Mouse (Mus musculus): ENCODE data around the gene Srrd. TPM values are rescaled to one million over a fixed set of nuclear protein-coding genes. Genes with fewer than 3 reads are reported as not detected.

Srrd gene
- total RNA-seq, 2 experiments from 2014 or later, result 15.1 to 40.2 TPM

DNA sequence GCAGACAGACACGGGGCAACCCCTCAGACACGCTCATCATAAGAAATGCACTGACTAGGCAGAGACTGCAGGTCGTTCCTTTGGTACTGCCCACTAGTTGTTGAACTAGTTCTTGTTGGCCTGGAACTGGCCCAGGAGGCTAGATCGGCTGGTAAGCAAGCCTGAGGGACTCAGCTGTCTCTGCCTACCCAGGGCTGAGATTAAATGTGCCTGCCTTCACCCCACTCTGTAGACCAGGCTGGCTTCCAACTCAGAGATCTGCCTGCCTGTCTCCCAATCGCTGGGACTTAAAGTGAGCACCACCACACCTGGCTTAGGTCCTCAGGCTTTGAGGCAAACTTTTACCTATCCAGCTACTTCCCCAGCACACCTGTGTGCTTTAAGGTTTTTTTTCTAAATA lies 22.5 kb downstream of the Srrd start:
- no peak for ATAC-seq (replicated peaks; ENCODE audit: poor library complexity)

DNA sequence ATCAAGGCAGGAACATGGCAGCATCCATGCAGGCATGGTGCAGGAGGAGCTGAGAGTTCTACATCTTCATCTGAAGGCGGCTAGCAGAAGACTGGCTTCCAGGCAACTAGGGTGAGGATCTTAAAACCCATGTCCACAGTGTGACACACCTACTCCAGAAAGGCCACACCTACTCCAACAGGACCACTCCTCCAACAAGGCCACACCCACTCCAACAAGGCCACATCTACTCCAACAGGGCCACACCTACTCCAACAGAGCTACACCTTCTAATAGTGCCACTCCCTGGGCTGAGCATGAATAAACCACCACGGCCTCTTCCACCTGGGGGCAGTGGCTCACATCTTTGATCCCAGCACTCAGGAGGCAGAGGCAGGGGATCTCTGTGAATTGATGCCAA lies 23.5 kb downstream of the Srrd start:
- ATAC-seq (replicated peaks; ENCODE audit: poor library complexity), result peak; percentile 65

GRCm38 (mm10) chr5:112317328-112317727 lies 25.5 kb downstream of the Srrd start:
- 0 out of 2 replicates have a peak, but pooled peaks have one; percentile 13 for ATAC-seq (replicated peaks; ENCODE audit: poor library complexity)

- no peak for ATAC-seq (replicated peaks; ENCODE audit: poor library complexity)
These were observed 26.4 kb downstream of the Srrd start for GRCm38 (mm10) chr5:112316468-112316867.

DNA sequence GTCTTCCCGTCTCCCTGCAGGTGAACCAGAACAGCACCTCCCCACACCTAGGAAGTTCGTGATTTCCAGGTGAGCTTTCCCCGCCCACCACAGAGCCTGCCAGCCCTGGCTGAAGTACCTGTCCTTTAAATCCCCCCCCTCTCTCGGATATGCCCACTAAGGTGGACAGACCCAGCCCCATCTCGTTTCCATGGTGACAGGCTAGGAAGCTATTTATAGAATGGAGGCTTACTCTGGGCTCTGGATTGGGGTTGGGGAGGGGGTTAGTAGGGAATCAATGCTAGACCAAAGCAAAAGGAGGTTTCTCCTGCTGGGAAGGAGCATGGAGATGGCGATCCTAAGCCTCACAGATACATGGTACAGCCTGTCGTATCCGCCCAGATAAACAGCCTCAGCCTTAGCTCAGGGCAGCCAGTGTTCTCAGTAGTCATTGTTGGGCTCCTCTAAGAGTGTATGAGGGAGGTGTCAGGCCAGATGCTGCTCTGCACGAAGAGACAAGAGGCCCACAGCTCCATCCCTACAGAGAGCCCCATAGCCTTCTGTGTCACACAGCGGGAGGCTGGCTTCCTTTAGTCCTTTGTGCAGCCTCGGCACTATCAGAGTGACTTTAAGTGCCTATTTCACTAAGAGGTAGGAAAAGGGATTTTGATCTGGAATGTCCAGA lies 29.5 kb downstream of the Srrd start:
- ATAC-seq (replicated peaks; ENCODE audit: poor library complexity), result no peak

- ATAC-seq (replicated peaks; ENCODE audit: poor library complexity), result no peak
These were observed 37.0 kb downstream of the Srrd start for GRCm38 (mm10) chr5:112305842-112306241.

GRCm38 (mm10) chr5:112302310-112302709 lies 40.5 kb downstream of the Srrd start:
- no peak for ATAC-seq (replicated peaks; ENCODE audit: poor library complexity)

GRCm38 (mm10) chr5:112301694-112302093 lies 41.1 kb downstream of the Srrd start:
- peak; percentile 15 for ATAC-seq (replicated peaks; ENCODE audit: poor library complexity)

GRCm38 (mm10) chr5:112300721-112301308 lies 42.0 kb downstream of the Srrd start:
- no peak for ATAC-seq (replicated peaks; ENCODE audit: poor library complexity)

- ATAC-seq (replicated peaks; ENCODE audit: poor library complexity), result no peak
These were observed 42.7 kb downstream of the Srrd start for GRCm38 (mm10) chr5:112300112-112300511.

- no peak for ATAC-seq (replicated peaks; ENCODE audit: poor library complexity)
These were observed 43.4 kb downstream of the Srrd start for GRCm38 (mm10) chr5:112299399-112299798.

DNA sequence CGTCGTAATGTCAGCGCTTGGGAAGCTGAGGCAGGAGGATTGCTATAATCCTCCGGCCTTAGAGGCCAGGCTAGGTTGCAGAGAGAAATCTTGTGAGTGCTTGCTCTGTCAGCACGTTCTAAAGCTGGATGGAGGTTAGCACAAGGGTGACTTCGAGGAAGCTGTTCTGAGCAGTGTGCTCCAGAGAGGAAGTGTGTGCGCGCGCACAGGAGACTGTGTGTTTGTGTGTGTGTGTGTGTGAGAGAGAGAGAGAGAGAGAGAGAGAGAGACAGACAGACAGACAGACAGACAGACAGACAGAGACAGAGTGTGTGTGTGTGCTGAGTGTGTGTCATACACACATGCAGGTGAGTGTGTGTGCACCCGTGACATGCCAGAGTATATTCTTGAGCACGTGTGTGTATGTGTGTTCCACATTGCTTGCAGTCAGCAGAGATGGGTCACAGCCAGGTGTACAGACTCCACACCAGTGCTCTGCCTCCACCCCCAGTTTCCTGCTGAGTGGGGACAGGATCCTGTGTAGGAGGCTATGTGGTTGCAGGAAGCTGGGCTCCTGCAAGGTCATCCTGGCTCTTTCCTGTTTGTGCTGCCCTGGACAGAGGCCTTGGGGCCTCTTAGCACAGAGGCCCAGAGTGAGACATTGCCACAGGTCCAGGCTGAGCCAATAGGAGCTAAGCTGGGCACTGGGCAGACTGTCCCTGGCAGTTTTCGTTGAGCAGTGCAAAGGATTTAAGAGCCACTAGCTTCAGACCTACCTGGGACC lies 44.4 kb downstream of the Srrd start:
- peak; percentile 23 for ATAC-seq (replicated peaks; ENCODE audit: poor library complexity)

DNA sequence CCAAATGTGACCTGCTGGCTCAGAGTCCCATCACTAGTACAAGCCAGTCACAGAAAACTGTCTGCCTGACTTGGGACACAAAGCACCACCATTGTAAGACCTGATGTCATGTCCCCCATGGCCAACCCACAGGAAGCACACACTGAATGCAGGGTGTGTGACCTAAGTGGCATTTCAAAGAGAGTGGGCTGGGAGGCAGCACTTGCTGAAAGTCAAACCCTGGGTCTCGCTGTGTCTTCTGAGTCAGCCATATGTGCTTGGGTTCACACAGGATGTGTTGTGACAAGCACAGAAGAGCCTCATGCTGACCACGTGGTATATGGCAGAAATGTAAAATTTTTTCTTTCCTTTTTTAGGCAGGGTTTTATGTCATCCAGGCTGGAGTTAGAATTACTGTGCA lies 45.6 kb downstream of the Srrd start:
- peak; percentile 4 for ATAC-seq (replicated peaks; ENCODE audit: poor library complexity)

- ATAC-seq (replicated peaks; ENCODE audit: poor library complexity), result peak; percentile 56
These were observed 46.2 kb downstream of the Srrd start for GRCm38 (mm10) chr5:112296404-112297181.

DNA sequence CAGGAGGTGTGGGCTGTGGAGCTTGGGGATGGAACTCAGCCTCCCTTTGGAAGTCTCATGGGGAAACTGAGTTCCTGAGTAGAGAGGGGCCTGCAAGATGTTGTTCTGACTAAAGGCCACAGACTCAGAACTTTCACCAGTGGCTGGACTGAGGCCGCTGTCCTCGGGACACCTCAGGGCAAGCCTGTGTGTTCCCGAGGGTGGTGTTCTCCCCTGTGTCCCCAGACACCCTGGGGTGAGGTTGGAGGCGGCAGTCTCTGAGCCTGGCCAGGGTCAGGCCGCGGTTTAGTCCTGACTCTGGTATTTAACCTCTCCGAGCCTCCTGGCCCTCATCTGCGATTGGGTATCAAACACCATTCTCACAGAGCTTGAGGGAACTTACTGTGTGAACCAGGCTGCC lies 47.3 kb downstream of the Srrd start:
- ATAC-seq (replicated peaks; ENCODE audit: poor library complexity), result no peak

GRCm38 (mm10) chr5:112295162-112295561 lies 47.7 kb downstream of the Srrd start:
- ATAC-seq (replicated peaks; ENCODE audit: poor library complexity), result no peak

DNA sequence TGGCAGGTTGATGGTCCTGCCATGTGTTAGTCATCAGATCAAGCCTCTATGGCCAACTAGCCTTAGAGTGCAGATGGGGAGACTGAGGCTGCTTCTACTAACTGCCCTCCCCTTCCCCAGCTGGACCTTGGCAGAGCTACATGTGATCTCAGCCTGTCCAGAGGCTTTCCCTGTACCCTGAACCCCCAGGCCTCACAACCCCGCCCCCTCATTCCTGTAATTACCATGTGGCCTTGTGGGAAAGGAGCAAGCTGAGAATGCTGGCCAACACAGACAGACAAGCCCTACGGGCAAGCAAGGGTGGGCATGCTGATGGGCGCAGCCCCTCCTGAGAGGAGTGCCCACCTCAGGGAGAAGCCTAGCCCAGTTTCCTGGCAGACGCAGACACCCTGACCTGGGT lies 48.1 kb downstream of the Srrd start:
- no peak for ATAC-seq (replicated peaks; ENCODE audit: poor library complexity)

DNA sequence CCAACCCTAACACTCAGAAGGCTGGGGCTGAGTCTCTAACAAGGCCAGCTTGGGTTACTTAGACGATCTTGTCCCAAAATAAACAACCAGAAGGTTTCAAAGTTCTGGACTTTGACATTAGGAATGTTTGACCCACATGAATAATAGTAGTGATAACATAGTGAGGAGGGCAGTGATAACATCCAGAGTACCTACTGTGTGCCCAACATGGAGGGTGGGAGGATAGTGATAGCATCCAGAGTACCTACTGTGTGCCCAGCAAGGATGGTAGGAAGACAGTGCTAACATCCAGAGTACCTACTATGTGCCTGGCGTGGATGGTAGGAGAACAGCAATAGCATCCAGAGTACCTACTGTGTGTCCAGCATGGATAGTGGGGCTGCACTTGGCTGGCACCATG lies 49.0 kb downstream of the Srrd start:
- ATAC-seq (replicated peaks; ENCODE audit: poor library complexity), result no peak

- no peak for ATAC-seq (replicated peaks; ENCODE audit: poor library complexity)
These were observed 50.4 kb downstream of the Srrd start for GRCm38 (mm10) chr5:112292343-112292980.

GRCm38 (mm10) chr5:112291866-112292265 lies 51.0 kb downstream of the Srrd start:
- no peak for ATAC-seq (replicated peaks; ENCODE audit: poor library complexity)

DNA sequence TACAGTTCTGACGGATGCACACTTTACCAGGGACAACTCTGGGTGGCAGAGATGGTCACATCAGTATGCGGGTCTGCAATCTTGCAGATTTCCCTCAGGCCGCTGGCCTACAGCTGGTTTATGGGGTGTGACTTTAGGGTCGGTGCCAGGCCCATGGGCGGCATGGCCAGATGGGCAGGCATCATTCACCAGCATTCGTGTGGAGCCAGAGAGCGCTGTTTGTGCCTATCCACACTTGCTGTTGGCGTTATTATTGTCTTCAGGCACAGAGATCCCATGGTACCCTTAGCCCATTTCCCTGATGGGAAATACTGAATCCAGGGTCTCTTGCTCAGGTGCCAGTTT lies 52.3 kb downstream of the Srrd start:
- no peak for ATAC-seq (replicated peaks; ENCODE audit: poor library complexity)

Measured in megakaryocyte progenitor cell, adult 5-6 weeks (primary cell).